Mouse (Mus musculus) heart, postnatal 0 days (tissue): ENCODE measurements around the gene Plekhn1. TPM values are rescaled to one million over a fixed set of nuclear protein-coding genes. Genes with fewer than 3 reads are reported as not detected.
A peak's percentile ranks its signal among the peaks of the same experiment; 100 is the strongest.

Experiments
- ATAC-seq: fragments of 200-750 bp; cut with Nextera tagmentation; 2 replicates; pipeline ENCODE4 v1.8.0; 2017; ENCODE audit warnings: low read depth, moderate number of reproducible peaks, moderate library complexity; ENCODE audit not compliant: insufficient read depth
- DNase-seq: peaks from one replicate; pipeline ENCODE4 v3.0.0-alpha.2; 2016; ENCODE audit warnings: low spot score
- H3K27ac ChIP-seq: fragments of 300-500 bp; sonication (generic); 2 replicates; pipeline ENCODE4 v1.5.1; 2014; ENCODE audit warnings: low read depth, mild to moderate bottlenecking
- H3K27me3 ChIP-seq: fragments of 300-500 bp; sonication (generic); 2 replicates; pipeline ENCODE4 v1.6.1; 2014; ENCODE audit warnings: low read length, mixed read lengths; ENCODE audit not compliant: control insufficient read depth, insufficient read depth
- H3K36me3 ChIP-seq: fragments of 300-500 bp; sonication (generic); replicated peaks from 2 replicates; pipeline ENCODE4 v1.6.1; 2014; ENCODE audit warnings: low read length, mixed read lengths; ENCODE audit not compliant: control insufficient read depth, insufficient read depth
- H3K4me1 ChIP-seq: fragments of 300-500 bp; sonication (generic); 2 replicates; pipeline ENCODE4 v1.6.1; 2014; ENCODE audit warnings: antibody characterized with exemption; ENCODE audit not compliant: control insufficient read depth, insufficient read depth
- H3K4me2 ChIP-seq: fragments of 300-500 bp; sonication (generic); 2 replicates; pipeline ENCODE4 v1.6.1; 2014; ENCODE audit warnings: low read depth, mild to moderate bottlenecking, low read length, moderate library complexity
- H3K4me3 ChIP-seq: fragments of 300-500 bp; sonication (generic); 2 replicates; pipeline ENCODE4 v1.5.1; 2014; ENCODE audit warnings: low read depth, low read length
- H3K9ac ChIP-seq: fragments of 300-500 bp; sonication (generic); replicated peaks from 2 replicates; pipeline ENCODE4 v1.6.1; 2014; ENCODE audit warnings: low read depth, low read length, mixed read lengths
- H3K9me3 ChIP-seq: fragments of 300-500 bp; sonication (generic); replicated peaks from 2 replicates; pipeline ENCODE4 v1.6.1; 2016; ENCODE audit warnings: low read length; ENCODE audit not compliant: control insufficient read depth
- CTCF ChIP-seq: IDR thresholded peaks from 2 replicates; pipeline ENCODE4 v1.5.1; 2016; ENCODE audit warnings: antibody characterized with exemption, control low read depth, low read depth
- EP300 ChIP-seq: IDR thresholded peaks from 2 replicates; pipeline ENCODE4 v1.6.1; 2016; ENCODE audit warnings: antibody characterized with exemption, low read depth
- WGBS: fragments of 180-500 bp; shearing (Covaris S2); extraction: QIAGEN DNeasy Blood & Tissue Kit; methylation state at CpG from one replicate; pipeline ENCODE4 v1.1.7; 2014; 5-methylcytosine and 5-hydroxymethylcytosine counted together
- microRNA-seq: library from miRNA; unstranded; fragments of <30 nt; microRNA quantifications from one replicate; pipeline ENCODE4, GENCODE M21; 2016
- polyA plus RNA-seq: library from polyadenylated mRNA; unstranded; fragments of >200 nt; fragmentation: Nextera tagmentation; extraction: Ambion mirVana; gene quantifications from 2 replicates; pipeline ENCODE4 v1.2.1, GENCODE M21; 2015
- total RNA-seq: library from RNA; depleted of rRNA; stranded (reverse); fragments of >200 nt; gene quantifications from 2 replicates; pipeline ENCODE4 v1.2.3, GENCODE M21; 2014; ENCODE audit warnings: low replicate concordance; rRNA removed

The Plekhn1 gene
- total and polyA plus RNA-seq, 2 experiments from 2014 or later = 5.9 to 21.9 TPM

DNA sequence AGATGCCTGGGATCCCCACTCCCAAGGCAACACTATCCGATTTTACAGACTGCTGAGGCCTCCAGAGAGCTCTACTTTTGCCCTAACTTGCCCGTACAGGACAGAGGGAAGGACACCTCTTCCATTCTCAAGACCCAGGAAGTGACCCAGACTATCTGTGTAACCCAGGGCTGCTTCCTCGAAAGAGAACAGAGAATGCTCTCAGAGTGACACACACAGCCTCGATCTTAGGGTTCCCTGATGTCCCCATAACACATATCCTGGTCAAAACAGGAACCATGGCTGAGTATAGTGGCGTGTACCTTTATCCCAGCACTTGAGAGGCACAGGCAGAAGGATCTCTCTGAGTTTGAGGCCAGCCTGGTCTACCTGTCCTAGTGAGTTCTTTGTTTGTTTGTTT lies 50.9 kb downstream of the Plekhn1 start:
- H3K27ac ChIP-seq = no peak overlapping the region
- peaks cover 19% of the 10 kb centered on the region for H3K4me1 ChIP-seq
- ATAC-seq (no peak), DNase-seq (no peak)
- no peak overlapping the region for H3K4me2 ChIP-seq
- peaks cover 27% of the 10 kb centered on the region for H3K36me3 ChIP-seq
- H3K27me3 ChIP-seq = no peaks in the 10 kb centered on the region
- H3K9me3 ChIP-seq = no peaks in the 10 kb centered on the region
- H3K9ac ChIP-seq = no peak overlapping the region
- TF ChIP-seq EP300 (no peak), CTCF (no peak)
- 84% methylated on average over 5 of the region's 5 CpGs for WGBS
- no peak overlapping the region for H3K4me3 ChIP-seq

DNA sequence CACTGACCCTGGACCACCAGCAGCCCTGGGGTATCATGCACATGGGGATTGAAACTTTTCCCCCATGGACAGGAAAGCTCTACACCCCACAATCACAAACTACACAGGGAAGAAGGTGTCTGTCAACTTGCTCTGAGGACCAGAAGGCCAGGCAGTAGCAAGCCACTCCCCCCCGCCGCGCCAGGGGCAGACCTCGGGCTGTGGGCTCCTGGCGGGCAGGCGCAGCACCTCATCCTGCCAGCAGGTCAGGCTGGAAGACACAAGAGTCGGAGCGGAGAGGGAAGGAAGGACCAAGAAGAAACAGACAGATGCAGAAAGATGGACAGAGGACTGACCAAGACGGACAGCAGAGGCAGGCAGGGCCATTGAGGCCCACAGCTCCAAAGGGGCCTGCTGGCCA lies 57.0 kb downstream of the Plekhn1 start:
- peaks cover 85% of the 10 kb centered on the region for H3K36me3 ChIP-seq
- H3K9me3 ChIP-seq = no peaks in the 10 kb centered on the region
- H3K4me2 ChIP-seq = no peak overlapping the region
- no peak overlapping the region for H3K27ac ChIP-seq
- 90% methylated on average over 9 of the region's 9 CpGs for WGBS
- no peaks in the 10 kb centered on the region for H3K4me1 ChIP-seq
- no peak overlapping the region for H3K9ac ChIP-seq
- no peak overlapping the region for H3K4me3 ChIP-seq
- H3K27me3 ChIP-seq = no peaks in the 10 kb centered on the region
- TF ChIP-seq CTCF (no peak), EP300 (no peak)
- ATAC-seq = no peak
- no peak for DNase-seq

DNA sequence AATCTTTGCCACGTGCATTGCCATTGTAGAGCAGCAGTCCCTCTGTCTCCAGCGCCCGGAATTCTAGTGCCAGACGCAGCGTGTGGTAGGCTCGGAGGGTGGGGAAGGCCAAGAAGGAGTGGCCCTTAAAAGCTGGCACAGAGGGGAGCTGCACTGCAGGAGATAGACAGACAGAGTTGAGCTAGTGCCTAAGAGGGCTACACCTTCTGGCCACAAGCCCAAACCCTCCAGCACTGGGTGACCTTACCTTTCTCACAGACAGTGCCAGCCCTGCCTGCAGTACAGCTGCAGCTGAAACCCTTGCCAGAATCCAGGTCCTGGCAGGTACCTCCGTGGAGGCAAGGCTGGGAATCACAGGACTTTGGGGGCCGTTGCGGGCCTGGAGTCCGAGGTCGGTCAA lies 62.8 kb downstream of the Plekhn1 start:
- TF ChIP-seq EP300 (no peak), CTCF (no peak)
- Histone ChIP-seq H3K27ac (no peak overlapping the region), H3K4me3 (no peak overlapping the region), H3K36me3 (peaks cover 99% of the 10 kb centered on the region), H3K9ac (no peak overlapping the region), H3K27me3 (no peaks in the 10 kb centered on the region), H3K9me3 (no peaks in the 10 kb centered on the region), H3K4me1 (no peaks in the 10 kb centered on the region), H3K4me2 (no peak overlapping the region)
- ATAC-seq (peak; percentile 52), DNase-seq (no peak)
- 83% methylated on average over 11 of the region's 11 CpGs for WGBS

Small RNAs within 50 kb of the gene (microRNA-seq; reads per million reads assigned to microRNA genes)
- 2.7 reads per million, percentile 11 among the genes with 10 or more reads in this experiment for gene Mir7658

Other genes starting within 250 kb of the Plekhn1 start
- gene B3galt6, start 242.2 kb downstream of the Plekhn1 start, total RNA-seq = 3.9 and 11.2 TPM in 2 replicates
- gene B3galt6, start 242.2 kb downstream of the Plekhn1 start, polyA plus RNA-seq = 5.0 and 5.7 TPM in 2 replicates
- 88.4 and 114 TPM in 2 replicates for gene Sdf4, start 242.0 kb downstream of the Plekhn1 start, total RNA-seq
- 102 and 105 TPM in 2 replicates for gene Sdf4, start 242.0 kb downstream of the Plekhn1 start, polyA plus RNA-seq
- gene Tnfrsf4, start 221.0 kb downstream of the Plekhn1 start, total RNA-seq = not detected in 2 replicates
- 0.26 and 0.31 TPM in 2 replicates for gene Tnfrsf4, start 221.0 kb downstream of the Plekhn1 start, polyA plus RNA-seq
- gene Tnfrsf18, start 208.7 kb downstream of the Plekhn1 start, total RNA-seq = 2.2 TPM in 1 of 2 replicates, not detected in the other
- gene Tnfrsf18, start 208.7 kb downstream of the Plekhn1 start, polyA plus RNA-seq = 0.88 and 1.00 TPM in 2 replicates
- not detected in 2 replicates for gene Ttll10, start 175.4 kb downstream of the Plekhn1 start, total RNA-seq
- gene Ttll10, start 175.4 kb downstream of the Plekhn1 start, polyA plus RNA-seq = 0.08 TPM in 1 of 2 replicates, not detected in the other
- gene 9430015G10Rik, start 124.9 kb downstream of the Plekhn1 start, total RNA-seq = 6.7 and 14.6 TPM in 2 replicates
- gene 9430015G10Rik, start 124.9 kb downstream of the Plekhn1 start, polyA plus RNA-seq = 3.8 and 4.3 TPM in 2 replicates
- not detected in 2 replicates for gene Rnf223, start 104.3 kb downstream of the Plekhn1 start, total RNA-seq
- gene Rnf223, start 104.3 kb downstream of the Plekhn1 start, polyA plus RNA-seq = not detected in 2 replicates
- gene Agrn, start 37.4 kb downstream of the Plekhn1 start, total RNA-seq = 94.4 and 109 TPM in 2 replicates
- 18.5 and 20.1 TPM in 2 replicates for gene Agrn, start 37.4 kb downstream of the Plekhn1 start, polyA plus RNA-seq
- 7.5 and 19.9 TPM in 2 replicates for gene Isg15, start 34.0 kb downstream of the Plekhn1 start, total RNA-seq
- 4.5 and 7.0 TPM in 2 replicates for gene Isg15, start 34.0 kb downstream of the Plekhn1 start, polyA plus RNA-seq
- 5.9 and 6.0 TPM in 2 replicates for gene AW011738, start 31.6 kb downstream of the Plekhn1 start, total RNA-seq
- 3.2 and 3.4 TPM in 2 replicates for gene AW011738, start 31.6 kb downstream of the Plekhn1 start, polyA plus RNA-seq
- 57.5 and 68.3 TPM in 2 replicates for gene Perm1, start 19.0 kb downstream of the Plekhn1 start, total RNA-seq
- 35.9 and 42.9 TPM in 2 replicates for gene Perm1, start 19.0 kb downstream of the Plekhn1 start, polyA plus RNA-seq
- 34.5 and 46.4 TPM in 2 replicates for gene Noc2l, start 1.2 kb upstream of the Plekhn1 start, total RNA-seq
- 15.8 and 17.2 TPM in 2 replicates for gene Noc2l, start 1.2 kb upstream of the Plekhn1 start, polyA plus RNA-seq
- gene Samd11, start 20.8 kb upstream of the Plekhn1 start, total RNA-seq = 0.95 TPM in 1 of 2 replicates, not detected in the other
- gene Samd11, start 20.8 kb upstream of the Plekhn1 start, polyA plus RNA-seq = 0.16 and 0.19 TPM in 2 replicates
- gene Vmn2r-ps159, start 96.2 kb upstream of the Plekhn1 start, total RNA-seq = not detected in 2 replicates
- gene Vmn2r-ps159, start 96.2 kb upstream of the Plekhn1 start, polyA plus RNA-seq = not detected in 2 replicates